Mouse (Mus musculus) cerebellum, postnatal 10 days (tissue): ENCODE measurements at regions not wholly inside any gene's neighbourhood (a gene's known extent, or its start where the extent isn't known, plus 50 kb on each side); places are given as distances from the start of the nearest gene placed in this dataset.

ENCODE experiments used
- DNase-seq, 2 experiments: peaks; one replicate each; pipeline ENCODE4 v3.0.0; 2021; ENCODE audit warnings: mixed read lengths in 2 of 2

GRCm38 (mm10) chrX:58620403-58620802 lies 288.8 kb upstream of the 4930550L24Rik start:
- peak; percentile 57 to 60 for DNase-seq
